Mouse (Mus musculus) testis, postnatal 14 days (tissue): Measurements from ENCODE around the gene 4930555G01Rik.
"Not testable (repeated sequence)": the region's sequence is repeated elsewhere in the genome, so short reads cannot be mapped to it uniquely, and the experiment has no call there.

Experiments
- DNase-seq: peaks from one replicate; pipeline ENCODE4 v3.0.0; 2021; ENCODE audit warnings: low spot score

Gene 4930555G01Rik

GRCm38 (mm10) chr14:5050329-5050728 is at the start of gene 4930555G01Rik:
Gene 4930555G01Rik (plus strand): TSS chr14:5050629.
- not testable (repeated sequence) for DNase-seq

DNA sequence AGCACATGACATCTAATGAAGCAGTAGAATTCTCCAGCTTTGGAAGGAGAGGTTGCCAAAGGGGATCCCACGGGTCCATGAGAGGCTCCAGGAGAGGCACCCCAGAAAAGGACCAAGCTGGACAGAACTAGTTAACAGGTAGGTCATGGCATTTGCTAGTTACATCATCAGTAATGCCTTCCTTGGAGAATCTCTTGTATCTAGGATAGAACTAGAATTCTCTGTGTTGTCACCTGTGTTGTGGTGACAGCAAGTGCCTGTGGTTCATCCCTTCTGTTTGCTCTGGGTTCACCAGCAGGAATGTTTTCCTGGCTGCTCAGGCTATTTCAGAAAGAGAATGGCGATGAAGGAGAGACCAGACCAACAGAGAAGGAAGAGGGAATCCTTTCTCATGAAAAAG is 34.8 kb upstream of the 4930555G01Rik start, which contains the start of gene Gm3298:
Gene Gm3298 (plus strand): TSS at position 301 of the 400 bp plus-strand sequence.
- not testable (repeated sequence) for DNase-seq

DNA sequence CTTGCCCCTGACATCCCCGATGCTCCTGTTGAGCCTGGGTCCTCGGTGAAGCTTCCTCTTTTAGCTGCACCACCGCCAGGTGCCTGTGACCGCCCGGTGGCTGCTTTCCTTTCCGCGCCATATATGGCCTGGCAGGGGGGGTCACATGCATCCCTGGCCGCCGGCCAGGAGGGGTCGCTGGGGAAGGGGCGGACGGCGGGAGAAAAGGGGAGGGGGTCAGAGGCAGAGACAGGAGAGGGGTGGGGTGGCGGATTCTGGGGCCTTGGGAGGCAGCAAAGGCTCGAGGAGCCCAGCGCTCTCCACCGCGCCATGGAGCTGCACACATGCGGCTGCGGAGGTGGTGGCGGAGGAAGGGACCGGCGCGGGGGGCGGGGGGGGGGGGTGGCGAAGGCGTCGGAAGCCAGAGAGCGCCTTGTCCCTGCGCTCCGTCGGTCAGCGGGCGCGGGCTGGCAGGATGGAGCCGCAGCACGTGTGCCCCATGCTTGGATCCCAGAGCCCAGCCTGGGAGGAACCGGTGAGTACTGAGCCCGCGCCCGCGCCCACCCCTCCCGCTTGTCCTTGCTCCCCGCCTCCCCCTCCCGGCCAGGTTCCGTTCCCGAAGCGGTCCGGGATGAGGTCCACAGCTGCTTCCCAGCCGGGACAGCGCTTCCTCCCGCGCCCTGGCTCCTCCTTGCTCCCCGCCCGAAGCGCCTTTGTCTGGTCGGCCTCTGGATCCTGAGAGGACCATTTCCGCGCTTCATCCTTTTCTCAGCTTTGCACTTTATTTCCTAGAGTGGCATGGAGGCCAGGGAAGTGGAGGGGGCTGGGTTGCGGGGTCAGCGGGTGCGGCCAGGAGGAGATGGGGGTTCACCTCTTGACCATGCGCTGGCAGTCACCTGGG is 20.4 kb downstream of the 4930555G01Rik start, which contains the start of gene Gm8281:
Gene Gm8281 (plus strand): TSS at position 430 of the 880 bp plus-strand sequence.
- DNase-seq, result not testable (repeated sequence)
